Mouse (Mus musculus): Measurements from ENCODE around the gene B230118H07Rik.

- peak; percentile 72 for TF ChIP-seq CTCF (IDR thresholded peaks at IDR 0.05)
- no peak for TF ChIP-seq EP300 (IDR thresholded peaks at IDR 0.05)
These were observed 123.6 kb downstream of the B230118H07Rik start for GRCm38 (mm10) chr2:101525503-101526381.

Data from lung, postnatal 0 days (tissue).